Mouse (Mus musculus): Measurements from ENCODE around the gene Lpo.

GRCm38 (mm10) chr11:87854550-87854949 is 26.5 kb upstream of the Lpo start:
- TF ChIP-seq ZC3H11A (IDR thresholded peaks at IDR 0.05; ENCODE audit: borderline replicate concordance, low read depth, low read length): no peak
- no peak for TF ChIP-seq MAFK (IDR thresholded peaks at IDR 0.05; ENCODE audit: insufficient read depth, low read depth, low read length)
- no peak for TF ChIP-seq CHD2 (IDR thresholded peaks at IDR 0.05; ENCODE audit: low read depth, low read length)
- no peak for TF ChIP-seq ZNF384 (IDR thresholded peaks at IDR 0.05; ENCODE audit: low read depth, low read length)
